Mouse (Mus musculus) stomach, postnatal 0 days (tissue): Measurements from ENCODE around the gene Fcho2.

Experiments
- CTCF ChIP-seq: IDR thresholded peaks from 2 replicates; pipeline ENCODE4 v1.5.1; 2016; ENCODE audit warnings: antibody characterized with exemption, low read depth, mild to moderate bottlenecking, moderate library complexity
- EP300 ChIP-seq: optimal IDR thresholded peaks from 2 replicates; pipeline ENCODE3; 2016; ENCODE audit warnings: antibody characterized with exemption

GRCm38 (mm10) chr13:98693316-98693715, 121.9 kb downstream of the Fcho2 start:
- TF ChIP-seq CTCF (no peak; the same call in 1 of the 2 replicates), EP300 (no peak)
